8 mouse cellular contexts compared by ENCODE assay signal in the genomic region with DNA sequence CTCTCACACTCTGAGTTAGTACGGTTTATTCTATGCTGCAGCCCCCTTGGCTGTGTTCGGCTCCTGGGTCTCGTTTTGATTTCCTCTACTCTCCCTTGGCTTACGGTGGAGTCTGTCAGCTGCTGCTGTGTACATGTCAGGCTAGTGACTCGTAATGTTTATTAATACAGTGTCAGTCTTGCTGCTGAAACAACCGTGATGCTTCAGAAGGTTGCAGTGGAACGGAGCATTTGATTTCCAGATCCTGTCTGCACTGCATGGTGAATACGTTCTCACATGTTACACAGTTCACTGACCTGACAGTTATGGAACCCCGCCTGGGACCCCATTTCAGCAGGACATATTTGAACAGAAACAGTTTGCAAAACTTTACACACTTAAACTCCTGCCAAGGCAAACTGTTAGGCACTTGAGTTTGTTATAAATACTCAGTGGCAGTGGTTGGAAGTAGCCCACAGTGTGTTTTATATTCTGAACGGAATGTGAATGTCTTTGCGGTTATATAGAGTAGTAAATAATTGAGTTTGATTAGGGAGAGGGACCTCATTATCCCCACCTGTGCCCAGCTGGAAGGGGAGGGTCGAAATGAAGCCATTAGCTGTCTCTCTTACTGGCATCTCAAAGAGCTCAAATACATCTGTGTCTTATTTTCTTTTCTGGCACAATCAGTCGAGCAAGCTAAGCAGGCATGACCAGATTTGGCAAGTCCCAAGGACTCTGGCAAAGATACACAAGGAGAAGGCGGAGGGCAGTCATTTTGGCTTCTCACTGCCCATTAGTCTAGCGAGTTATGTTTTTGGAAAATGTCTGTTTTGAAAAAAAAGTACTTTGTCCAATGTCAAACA.
DNase-seq lines count a peak whose midpoint lies in the region; ATAC-seq and TF ChIP-seq lines count a peak whose summit lies in the region.

No protein-coding gene starts in this region.

- no peak overlapping the region; the same call in 1 of the 2 replicates for H3K4me2 ChIP-seq in limb, embryonic 12.5 days
- peak overlapping the region; percentile 26 for H3K4me2 ChIP-seq in heart, postnatal 0 days (ENCODE audit: low read depth, low read length)

- TF ChIP-seq EP300 in heart, postnatal 0 days (IDR thresholded peaks at IDR 0.05; ENCODE audit: low read depth): no peak

- H3K36me3 ChIP-seq in limb, embryonic 12.5 days: peaks cover 7% of the 10 kb centered on the region; the same call in 1 of the 2 replicates
- H3K36me3 ChIP-seq in limb, embryonic 10.5 days: peaks cover 7% of the 10 kb centered on the region
- H3K36me3 ChIP-seq in heart, postnatal 0 days (replicated peaks; ENCODE audit: control insufficient read depth, insufficient read depth, low read length): no peaks in the 10 kb centered on the region

- peaks cover 21% of the 10 kb centered on the region for H3K4me1 ChIP-seq in limb, embryonic 12.5 days (replicated peaks)
- H3K4me1 ChIP-seq in limb, embryonic 10.5 days: peaks cover 22% of the 10 kb centered on the region
- peaks cover 19% of the 10 kb centered on the region for H3K4me1 ChIP-seq in heart, postnatal 0 days (ENCODE audit: control insufficient read depth, insufficient read depth)

- no peaks in the 10 kb centered on the region for H3K27me3 ChIP-seq in limb, embryonic 12.5 days
- H3K27me3 ChIP-seq in limb, embryonic 10.5 days (ENCODE audit: low read depth, poor library complexity, severe bottlenecking): no peaks in the 10 kb centered on the region
- H3K27me3 ChIP-seq in heart, postnatal 0 days (ENCODE audit: control insufficient read depth, insufficient read depth, low read length): no peaks in the 10 kb centered on the region

- no peak for TF ChIP-seq CTCF in heart, postnatal 0 days (IDR thresholded peaks at IDR 0.05; ENCODE audit: low read depth)

- WGBS in limb, embryonic 12.5 days: 31% methylated on average over 15 of the region's 15 CpGs
- 54% methylated on average over 15 of the region's 15 CpGs for WGBS in limb, embryonic 10.5 days
- 42% methylated on average over 15 of the region's 15 CpGs for WGBS in heart, postnatal 0 days

- 0 out of 2 replicates have a peak overlapping the region, but pooled peaks have one; percentile 12 for H3K27ac ChIP-seq in limb, embryonic 12.5 days
- H3K27ac ChIP-seq in limb, embryonic 10.5 days: no peak overlapping the region; the same call in 1 of the 2 replicates
- peak overlapping the region; percentile 63 for H3K27ac ChIP-seq in heart, postnatal 0 days (ENCODE audit: low read depth)

- H3K9ac ChIP-seq in limb, embryonic 12.5 days (replicated peaks): no peak overlapping the region
- no peak overlapping the region for H3K9ac ChIP-seq in heart, postnatal 0 days (replicated peaks; ENCODE audit: low read depth, low read length)

- no peak overlapping the region for H3K4me3 ChIP-seq in limb, embryonic 12.5 days (replicated peaks)
- H3K4me3 ChIP-seq in limb, embryonic 10.5 days: no peak overlapping the region
- H3K4me3 ChIP-seq in heart, postnatal 0 days (ENCODE audit: low read depth, low read length): no peak overlapping the region

- DNase-seq in limb, embryonic 10.5 days (ENCODE audit: low spot score): no peak
- DNase-seq in cerebellum, postnatal 36 days: peak; percentile 10 to 19
- DNase-seq in heart, postnatal 0 days (ENCODE audit: low spot score): peak; percentile 62
- peak; percentile 51 for DNase-seq in lung, postnatal 14 days
- no peak for DNase-seq in right cerebral cortex, adult 2 months (ENCODE audit: low spot score in 2 of 2)
- DNase-seq in layer of hippocampus, adult 9-10 months (ENCODE audit: low spot score): no peak

- ATAC-seq in limb, embryonic 12.5 days (ENCODE audit: insufficient number of reproducible peaks, insufficient read depth, low FRiP score, low TSS enrichment, low read depth): no peak
- ATAC-seq in heart, postnatal 0 days (ENCODE audit: insufficient read depth, low read depth): peak; percentile 75
- ATAC-seq in activated CD4-positive, CD25-positive, alpha-beta regulatory T cell, adult 4 months: no peak

- H3K9me3 ChIP-seq in limb, embryonic 12.5 days: no peaks in the 10 kb centered on the region
- no peaks in the 10 kb centered on the region for H3K9me3 ChIP-seq in limb, embryonic 10.5 days (replicated peaks)
- no peaks in the 10 kb centered on the region for H3K9me3 ChIP-seq in heart, postnatal 0 days (replicated peaks; ENCODE audit: control insufficient read depth, low read length)

Comparison
In these comparisons a context has a peak if more than half of its experiments do, and no peak if none do; other contexts are left out.
1. DNase-seq: peak in cerebellum, postnatal 36 days (2 of 2), heart, postnatal 0 days (single experiment) and lung, postnatal 14 days (single experiment); none in limb, embryonic 10.5 days (single experiment), right cerebral cortex, adult 2 months (0 of 2) and layer of hippocampus, adult 9-10 months (single experiment).